9 mouse cellular contexts compared by ENCODE assay signal in the genomic region with DNA sequence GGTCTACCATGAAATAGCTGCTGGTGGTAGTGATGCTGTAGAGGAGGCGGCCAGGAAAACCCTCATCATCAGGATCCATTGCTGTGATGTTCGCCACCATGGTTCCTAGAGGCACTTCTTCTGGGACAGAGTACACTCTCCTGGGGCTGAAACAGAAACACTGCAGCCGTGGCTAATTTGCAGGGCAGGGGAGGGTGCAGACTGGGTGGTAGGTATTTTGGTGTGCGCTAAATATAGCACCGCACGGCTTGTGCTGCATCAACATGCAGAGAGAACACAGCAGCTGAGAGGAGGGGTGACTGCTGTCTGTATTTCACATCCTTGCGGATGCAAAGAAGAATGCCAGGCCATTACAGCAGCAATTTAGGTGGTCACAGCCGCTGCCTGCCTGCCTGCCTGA. TPM values are rescaled to one million over a fixed set of nuclear protein-coding genes. Genes with fewer than 3 reads are reported as not detected.
DNase-seq lines count a peak whose midpoint lies in the region; ATAC-seq lines count a peak whose summit lies in the region.
"Had no signal": no experiment of that assay in that cellular context is flagged by ENCODE, and none has a peak within 500 bp of the region (broad histone marks: within the 10 kb centered on the region; RNA-seq: fewer than 3 reads in every experiment).

No protein-coding gene starts in this region.

- no peaks in the 10 kb centered on the region for H3K9me3 ChIP-seq in heart, embryonic 10.5 days

- H3K27ac ChIP-seq in heart, embryonic 10.5 days = peak overlapping the region; percentile 77
- H3K27ac ChIP-seq: liver, embryonic 14.5 days had no signal

- no peaks in the 10 kb centered on the region for H3K36me3 ChIP-seq in heart, embryonic 10.5 days

- H3K4me1 ChIP-seq in heart, embryonic 10.5 days = peaks cover 37% of the 10 kb centered on the region

- 32% methylated on average over 8 of the region's 8 CpGs for WGBS in heart, embryonic 10.5 days

- H3K4me3 ChIP-seq in heart, embryonic 10.5 days = peak overlapping the region; percentile 36

- no peaks in the 10 kb centered on the region for H3K27me3 ChIP-seq in heart, embryonic 10.5 days (ENCODE audit: insufficient read depth, poor library complexity, severe bottlenecking)

- no peak for ATAC-seq in granulocyte monocyte progenitor cell, adult 5-6 weeks (replicated peaks; ENCODE audit: poor library complexity, severe bottlenecking)

- DNase-seq in layer of hippocampus, adult 18-20 months (ENCODE audit: low spot score in 2 of 2) = peak; percentile 24 to 71
- DNase-seq in layer of hippocampus, postnatal 25 days (ENCODE audit: extremely low spot score in 1 of 2, low spot score in 1 of 2) = no peak
- DNase-seq in heart, embryonic 10.5 days (ENCODE audit: low spot score) = no peak
- peak; percentile 44 to 73 for DNase-seq in left cerebral cortex, adult 8-10 months (ENCODE audit: low spot score in 2 of 2)
- DNase-seq in skeletal muscle tissue, adult 2 months (ENCODE audit: low read depth, low spot score) = peak; percentile 76
- DNase-seq in adrenal gland, postnatal 4 days (ENCODE audit: low spot score in 2 of 2) = no peak
- DNase-seq in lung, postnatal 36 days = no peak

RNA-seq across cellular contexts. Expression of a gene that starts 31.0 kb away (rescaled TPM):
- total RNA-seq in layer of hippocampus, adult 18-20 months (2021) = 1 to 10 TPM; 1.3 to 1.8 TPM
- 1 to 10 TPM in 1 of 2 experiments, under 1 TPM in 1; 0.66 to 2.3 TPM for total RNA-seq in layer of hippocampus, postnatal 25 days (2021)
- polyA plus RNA-seq in heart, embryonic 10.5 days (2016; fragmentation: Nextera tagmentation; extraction: Ambion mirVana) = 0.43 and 0.59 TPM in 2 replicates
- total RNA-seq in left cerebral cortex, adult 8-10 months (2022) = 1 to 10 TPM in 3 of 4 experiments, under 1 TPM in 1; 0.78 to 3.9 (median 2.6) TPM
- total RNA-seq in adrenal gland, postnatal 4 days (2021) = under 1 TPM in 1 of 2 experiments, not detected in 1; 0.56 TPM
- not detected in 2 replicates for total RNA-seq in granulocyte monocyte progenitor cell, adult 5-6 weeks (2014; fragmentation: Nextera tagmentation)
- not detected in 2 replicates for total RNA-seq in granulocyte monocyte progenitor cell, adult 5-6 weeks (2017)
- polyA plus RNA-seq: liver, embryonic 14.5 days had no signal

Comparison
In these comparisons a context has a peak if more than half of its experiments do, and no peak if none do; other contexts are left out.
1. DNase-seq: peak in layer of hippocampus, adult 18-20 months (2 of 2), left cerebral cortex, adult 8-10 months (2 of 2) and skeletal muscle tissue, adult 2 months (single experiment); none in layer of hippocampus, postnatal 25 days (0 of 2), heart, embryonic 10.5 days (single experiment), adrenal gland, postnatal 4 days (0 of 2) and lung, postnatal 36 days (single experiment).